Mouse (Mus musculus) heart, adult 2 months (tissue): ENCODE measurements at regions not wholly inside any gene's neighbourhood (a gene's known extent, or its start where the extent isn't known, plus 50 kb on each side); places are given as distances from the start of the nearest gene placed in this dataset.

Source experiments
- CTCF ChIP-seq: fragments of 200-600 bp; IDR thresholded peaks from 2 replicates; pipeline ENCODE4 v1.8.1; 2022; ENCODE audit warnings: antibody characterized with exemption, mild to moderate bottlenecking, moderate library complexity
- POLR2A ChIP-seq: fragments of 200-500 bp; IDR thresholded peaks from 2 replicates; pipeline ENCODE4 v1.6.1; 2011; ENCODE audit warnings: mild to moderate bottlenecking, low read depth, low read length, control low read depth; ENCODE audit not compliant: insufficient read depth

DNA sequence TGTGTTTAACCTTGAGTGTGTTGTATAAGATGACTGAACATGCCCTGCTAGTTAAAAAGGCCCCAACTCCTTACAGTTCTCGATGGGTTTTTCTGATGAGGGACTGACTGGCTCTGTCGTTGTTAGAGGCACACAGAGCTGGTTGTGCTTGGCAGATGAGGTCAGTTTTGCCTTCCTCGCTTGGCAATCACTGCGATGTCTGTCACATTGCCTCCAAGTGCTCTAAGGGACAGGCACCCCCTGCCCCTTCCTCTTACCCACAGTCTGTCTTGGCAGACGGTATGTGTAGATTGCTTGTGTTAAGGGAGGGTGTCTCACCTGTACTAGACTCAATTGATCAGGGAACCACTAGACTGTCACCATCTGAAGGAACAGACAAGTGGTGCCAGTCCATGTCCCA lies 65.8 kb downstream of the Zfp706 start:
- TF ChIP-seq POLR2A: no peak
- no peak for TF ChIP-seq CTCF
